Mouse (Mus musculus) gastrocnemius, postnatal 10 days (tissue): Measurements from ENCODE around the gene Fyn. TPM values are rescaled to one million over a fixed set of nuclear protein-coding genes. Genes with fewer than 3 reads are reported as not detected.

Experiments used
- DNase-seq: peaks from one replicate; pipeline ENCODE4 v3.0.0; 2021; ENCODE audit warnings: mixed read lengths
- long read RNA-seq, 2 experiments: library from polyadenylated mRNA; stranded (forward); transcript quantifications; one replicate each; pipeline ENCODE4 v2.0.0; 2021
- total RNA-seq, 2 experiments: library from RNA; stranded (reverse); gene quantifications; 2 replicates each; pipeline ENCODE4 v1.2.3; 2021

Gene Fyn
- total RNA-seq: 10 to 100 TPM; 25.6 to 34.4 TPM
- long read RNA-seq, experiment 1, transcript Fyn-201 (14 exons, 3,562 nt): minor isoform, 5 of 73 reads
- long read RNA-seq, experiment 1, transcript Fyn-202 (14 exons, 3,528 nt): major isoform, 52 of 73 reads
- long read RNA-seq, experiment 1, partial matches to known transcripts: 4 of 73 reads
- long read RNA-seq, experiment 1, other reads (novel, unspliced or antisense): 12 of 73 reads
- long read RNA-seq, experiment 2, transcript Fyn-201 (14 exons, 3,562 nt): minor isoform, 7 of 37 reads
- long read RNA-seq, experiment 2, transcript Fyn-202 (14 exons, 3,528 nt): major isoform, 21 of 37 reads
- long read RNA-seq, experiment 2, partial matches to known transcripts: 2 of 37 reads
- long read RNA-seq, experiment 2, other reads (novel, unspliced or antisense): 6 of 37 reads

DNA sequence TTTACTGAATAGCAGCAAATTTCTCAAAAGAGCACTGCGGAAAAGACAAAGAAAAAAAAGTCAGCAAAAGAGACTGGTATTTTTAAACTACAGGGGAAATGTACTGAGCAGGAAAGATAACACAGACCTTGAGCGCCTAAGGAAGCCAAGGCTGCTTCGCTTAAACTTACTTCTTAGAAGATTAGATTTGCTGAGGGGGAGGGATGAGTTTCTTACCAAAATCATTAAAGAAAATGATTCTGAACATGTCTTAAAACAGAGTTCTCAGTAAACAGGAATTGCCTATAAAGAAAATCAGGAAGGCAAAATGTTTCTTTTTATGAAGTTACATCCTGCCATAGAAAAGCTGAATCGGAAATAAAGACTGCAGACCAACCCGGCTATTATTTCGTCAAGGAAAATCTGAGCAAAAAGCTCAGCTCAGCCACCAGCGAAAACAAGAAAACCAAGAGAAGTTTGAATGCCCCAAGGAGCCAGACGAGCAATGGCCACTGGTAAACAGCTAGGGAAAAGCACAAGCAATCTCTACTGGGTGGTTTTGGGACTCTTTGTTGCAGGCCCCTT lies at the start of gene Fyn:
Gene Fyn, plus strand, starts transcription at position 284 of the 564 bp plus-strand sequence.
- DNase-seq: no peak

DNA sequence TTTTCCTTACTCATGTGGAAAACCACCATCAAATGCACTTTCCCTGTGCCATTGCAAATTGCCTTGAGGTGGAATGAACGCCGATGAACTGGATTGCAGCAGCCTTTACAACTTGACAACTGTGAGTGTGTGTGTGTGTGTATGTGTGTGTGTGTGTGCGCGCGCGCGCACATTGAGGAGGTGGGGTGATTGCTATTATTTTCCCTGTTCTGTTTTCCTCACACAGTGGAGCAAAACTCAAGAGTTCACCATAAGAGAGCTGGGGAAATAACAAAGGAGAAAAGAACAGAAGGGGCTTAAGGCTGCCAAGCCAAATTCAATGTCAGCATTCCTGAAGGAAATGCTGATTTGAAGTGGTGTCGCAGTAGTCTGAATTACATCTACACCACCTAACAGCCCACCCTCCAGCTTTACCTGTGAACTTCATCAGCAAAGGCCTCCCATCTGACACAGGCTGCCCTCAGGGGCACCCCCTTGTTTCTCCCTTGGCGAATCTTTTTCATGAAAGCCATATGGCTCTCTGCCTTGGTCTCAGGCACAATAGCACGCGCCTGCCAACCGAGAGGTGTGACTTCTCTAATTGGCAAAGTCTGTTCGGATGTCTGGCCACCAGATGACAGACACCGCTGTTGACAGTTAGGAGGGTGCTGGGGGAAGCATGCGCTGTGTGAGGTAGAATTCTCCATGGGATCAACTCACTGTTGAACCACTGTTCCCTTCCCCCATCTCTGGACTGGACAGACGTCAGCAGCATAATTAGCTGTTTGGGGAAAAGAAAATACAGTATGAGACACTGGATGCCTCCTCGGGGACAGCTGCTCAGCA lies 47.6 kb upstream of the Fyn start:
- DNase-seq: no peak

DNA sequence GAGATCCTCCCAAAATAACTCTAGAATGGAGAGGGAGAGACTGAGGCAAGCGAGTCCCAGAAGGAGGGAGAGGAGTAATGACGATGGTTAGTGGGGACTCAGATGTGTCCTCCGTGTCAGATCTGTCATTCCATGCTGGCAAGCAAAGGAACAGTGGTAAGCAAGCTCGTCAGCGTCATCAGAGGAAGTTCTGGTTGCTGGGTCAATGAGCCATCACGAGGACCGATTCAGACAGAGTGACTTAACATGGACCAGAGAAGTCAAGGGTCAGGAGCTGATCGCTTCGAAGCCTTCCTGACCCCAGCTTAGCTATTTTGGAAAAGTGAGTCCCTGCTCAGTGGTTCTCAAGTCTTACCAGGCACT lies 47.1 kb upstream of the Fyn start:
- no peak for DNase-seq

DNA sequence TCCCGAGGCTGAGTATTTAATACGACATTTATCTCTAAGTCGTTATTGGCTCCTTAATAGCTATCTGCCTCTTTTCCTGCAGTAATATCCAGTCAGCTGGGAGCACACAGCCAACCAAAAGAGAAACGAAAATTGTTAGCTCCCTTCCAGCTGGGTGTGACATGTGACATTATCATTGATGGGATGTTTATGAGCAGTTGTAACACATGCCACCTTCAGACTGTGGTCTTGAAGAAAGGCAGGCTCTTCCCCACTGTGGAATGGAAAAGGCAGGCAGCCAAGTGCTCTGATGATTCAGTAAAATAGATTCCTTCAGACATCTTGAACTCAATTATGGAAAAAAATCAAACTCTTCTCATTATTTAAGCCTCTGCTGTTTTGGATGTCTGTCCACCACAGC lies 46.5 kb upstream of the Fyn start:
- DNase-seq: no peak

DNA sequence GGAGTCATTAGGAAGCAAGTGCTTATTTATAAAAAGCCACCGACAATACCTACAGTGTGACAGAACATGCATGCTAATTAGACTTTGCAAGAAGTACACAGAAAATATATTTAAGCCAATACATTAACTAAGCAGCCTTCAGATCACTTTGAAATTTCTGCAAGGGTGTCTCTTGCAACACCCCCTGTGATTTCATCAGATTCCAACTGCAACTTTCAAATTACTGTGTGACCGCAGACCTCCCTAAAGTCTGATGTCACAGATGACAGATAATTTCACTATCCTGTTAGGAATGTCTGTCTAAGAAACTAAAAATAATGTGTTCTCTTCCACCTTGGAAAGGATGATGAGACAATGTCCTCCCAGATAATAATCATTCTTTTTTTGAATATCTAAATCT lies 44.4 kb upstream of the Fyn start:
- no peak for DNase-seq

DNA sequence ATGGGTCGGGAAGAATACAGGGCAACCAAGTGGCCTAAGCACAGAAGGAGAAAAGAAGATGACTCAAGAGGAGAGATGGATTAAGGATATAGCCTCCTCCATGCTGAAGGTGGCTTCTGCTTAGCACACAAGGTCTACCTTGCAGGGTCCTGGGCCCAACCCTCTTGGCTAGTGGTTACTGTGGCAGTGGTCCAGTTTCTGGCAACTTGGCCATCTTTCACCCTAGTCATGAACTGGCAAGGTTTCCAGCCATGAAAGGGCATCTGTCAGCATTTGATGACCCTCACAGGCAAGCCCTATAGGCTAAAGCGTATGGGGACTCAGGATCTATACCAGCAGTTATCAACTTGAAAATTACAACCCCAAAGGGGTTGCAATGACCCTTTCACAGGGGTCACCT lies 40.0 kb upstream of the Fyn start:
- no peak for DNase-seq

DNA sequence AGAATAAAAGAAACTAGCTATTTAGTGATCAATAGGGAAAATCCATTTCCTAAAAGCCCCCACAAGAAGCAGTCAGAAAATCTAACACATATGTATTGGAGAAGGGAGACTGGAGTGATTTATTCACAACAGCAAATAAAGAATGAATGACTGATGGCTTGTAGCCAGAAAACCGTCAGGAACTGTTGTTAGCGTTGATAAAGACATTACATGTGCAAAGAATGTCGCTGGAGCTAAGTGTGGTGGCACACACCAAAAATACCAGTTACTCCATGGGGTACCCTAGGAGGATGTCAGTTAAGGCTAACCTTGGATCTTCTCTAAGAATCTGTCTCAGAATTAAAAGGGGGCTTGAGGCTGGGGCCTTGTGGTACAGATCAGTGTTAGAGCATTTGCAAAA lies 34.3 kb upstream of the Fyn start:
- no peak for DNase-seq

DNA sequence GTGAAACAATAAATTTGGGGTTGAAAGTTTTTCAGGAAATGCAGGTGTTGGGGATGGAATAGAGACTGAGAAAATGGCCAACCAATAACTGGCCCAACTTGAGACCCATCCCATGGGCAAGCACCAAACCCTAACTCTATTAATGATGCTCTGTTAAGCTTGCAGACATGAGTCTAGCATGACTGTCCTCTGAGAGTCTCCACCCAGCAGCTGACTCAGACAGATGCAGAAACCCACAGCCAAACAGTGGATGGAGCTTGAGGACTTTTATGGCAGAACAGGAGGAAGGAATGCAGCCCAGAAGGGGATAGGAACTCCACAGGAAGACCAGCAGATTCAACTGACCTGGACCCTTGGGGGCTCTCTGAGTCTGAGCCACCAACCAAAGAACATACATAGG lies 32.8 kb upstream of the Fyn start:
- DNase-seq: no peak

DNA sequence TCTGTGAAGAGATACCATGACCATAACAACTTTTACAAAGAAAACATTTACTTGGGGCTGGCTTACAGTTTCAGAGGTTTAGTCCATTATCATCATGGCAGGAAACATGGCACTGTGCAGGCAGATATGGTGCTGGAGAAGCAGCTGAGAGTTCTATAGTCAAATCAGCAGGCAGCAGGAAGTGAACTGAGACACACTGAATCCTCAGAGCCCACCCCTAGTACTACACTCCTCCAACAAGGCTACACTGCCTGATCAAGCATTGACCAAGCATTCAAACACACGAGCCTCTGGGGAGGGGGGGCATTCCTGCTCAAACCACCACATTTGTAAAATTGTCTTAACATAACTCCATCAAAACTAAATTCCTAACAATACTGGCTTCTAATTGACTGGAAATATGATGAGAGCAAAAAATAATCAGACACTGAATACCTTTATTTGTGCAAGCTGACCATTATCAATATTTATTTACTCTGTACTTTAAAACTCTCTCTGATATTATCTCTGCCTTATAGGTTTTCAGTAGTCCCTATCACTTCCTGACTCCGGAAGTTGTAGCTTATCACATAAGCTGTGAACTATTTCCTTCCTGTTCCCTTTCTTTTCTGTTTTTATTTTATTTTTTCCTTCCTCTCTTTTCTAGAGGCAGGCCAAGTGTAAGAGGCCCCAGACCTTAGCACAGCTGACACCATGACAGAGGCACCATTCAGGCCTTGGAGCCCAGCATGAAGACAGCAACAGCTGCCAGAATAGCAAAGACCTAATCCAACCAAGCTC lies 29.3 kb upstream of the Fyn start:
- DNase-seq: no peak

DNA sequence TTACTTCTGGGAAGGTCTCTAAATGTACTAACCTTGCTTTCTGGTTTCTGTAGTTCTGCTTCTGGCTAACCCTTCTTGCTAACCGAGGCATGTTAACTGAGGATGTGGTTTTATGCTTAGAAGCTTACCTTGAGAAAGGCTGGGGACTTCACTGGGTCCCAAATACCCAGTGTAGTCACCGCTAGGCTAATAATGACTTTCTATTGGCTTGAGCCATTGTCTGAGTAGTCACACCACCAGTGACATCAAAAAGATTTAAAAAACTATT lies 28.8 kb upstream of the Fyn start:
- no peak for DNase-seq

DNA sequence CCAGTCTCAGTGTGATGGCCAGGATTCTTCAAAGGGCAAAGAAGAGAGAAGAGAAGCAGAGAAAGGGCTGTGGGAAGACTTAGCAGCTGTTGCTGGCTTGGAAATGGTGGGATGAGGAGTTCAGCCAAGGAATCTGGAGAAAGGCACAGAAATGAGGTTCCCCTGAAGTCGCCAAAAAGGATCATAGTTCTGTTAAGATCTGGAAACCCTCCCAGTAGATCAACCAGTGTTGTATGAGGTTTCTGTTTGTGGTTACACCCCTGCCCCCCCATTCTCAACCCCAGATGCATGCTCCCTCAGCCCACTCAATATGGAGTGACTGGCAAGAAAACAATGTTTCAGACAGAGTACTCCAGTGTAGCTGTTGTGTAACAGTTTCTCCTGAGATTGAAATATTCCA lies 25.1 kb upstream of the Fyn start:
- no peak for DNase-seq

DNA sequence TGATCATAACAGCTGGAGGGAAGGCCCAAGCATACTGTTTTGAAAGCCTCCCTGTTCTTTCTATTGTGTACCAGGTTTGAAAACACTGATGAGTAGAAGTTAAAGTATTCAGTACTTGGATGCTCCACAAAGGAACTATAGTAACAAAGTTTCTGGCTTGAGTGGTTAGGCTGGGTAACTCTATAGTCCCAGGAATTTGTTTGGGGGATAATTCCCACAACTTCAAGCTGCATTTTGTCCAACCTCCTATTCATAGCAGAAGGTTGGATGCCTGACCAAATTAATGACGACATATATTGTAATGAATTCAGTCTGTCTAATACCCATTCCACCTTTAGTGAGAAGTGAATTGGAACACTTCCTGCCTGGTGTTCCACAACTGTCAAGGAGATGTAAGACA lies 22.7 kb upstream of the Fyn start:
- DNase-seq: no peak

DNA sequence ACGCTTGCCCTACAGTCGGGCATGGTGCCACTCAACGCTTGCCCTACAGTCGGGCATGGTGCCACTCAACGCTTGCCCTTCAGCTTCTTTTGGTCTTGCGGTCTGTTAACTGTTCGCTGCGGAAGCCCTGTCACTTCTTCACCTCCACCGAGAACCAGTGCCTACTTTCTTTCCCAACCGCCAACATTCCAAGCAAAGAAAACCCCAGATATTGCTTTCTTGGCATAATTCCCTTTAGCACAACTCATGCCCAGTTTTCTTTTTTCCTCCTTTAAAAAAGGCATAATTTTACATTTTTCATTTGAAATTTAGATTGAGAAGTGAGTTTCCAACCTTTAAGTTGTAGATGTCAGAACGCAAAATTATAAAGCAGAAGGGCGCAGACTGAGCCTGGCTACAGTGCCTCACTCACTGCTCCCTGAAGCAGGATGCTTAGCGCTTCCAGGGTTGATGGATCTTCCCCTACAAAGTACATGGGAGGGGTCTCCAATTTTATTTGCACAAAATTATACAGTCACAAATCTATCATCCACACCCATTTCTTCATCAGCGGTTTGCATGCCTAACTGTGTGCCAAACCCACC lies 18.8 kb upstream of the Fyn start:
- DNase-seq: no peak

DNA sequence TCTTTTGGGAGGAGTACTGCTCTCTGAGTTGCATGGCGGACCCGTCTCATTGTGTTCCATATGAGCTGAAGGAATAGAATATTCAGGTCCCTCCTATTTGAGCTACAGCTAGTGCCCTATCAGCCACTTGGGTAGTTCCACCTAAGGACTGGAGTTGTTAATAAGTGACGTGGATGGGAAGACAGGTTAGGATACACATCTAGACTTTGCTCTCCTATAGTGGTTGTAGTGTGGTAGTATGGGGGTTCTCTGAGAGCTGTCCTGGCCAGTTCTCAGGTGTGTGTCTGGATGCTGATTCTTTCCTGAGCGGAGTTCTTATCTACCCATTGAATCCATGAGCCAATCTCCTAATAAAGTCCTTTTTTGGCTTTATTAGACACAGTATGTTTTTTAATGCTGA lies 4.5 kb upstream of the Fyn start:
- no peak for DNase-seq

DNA sequence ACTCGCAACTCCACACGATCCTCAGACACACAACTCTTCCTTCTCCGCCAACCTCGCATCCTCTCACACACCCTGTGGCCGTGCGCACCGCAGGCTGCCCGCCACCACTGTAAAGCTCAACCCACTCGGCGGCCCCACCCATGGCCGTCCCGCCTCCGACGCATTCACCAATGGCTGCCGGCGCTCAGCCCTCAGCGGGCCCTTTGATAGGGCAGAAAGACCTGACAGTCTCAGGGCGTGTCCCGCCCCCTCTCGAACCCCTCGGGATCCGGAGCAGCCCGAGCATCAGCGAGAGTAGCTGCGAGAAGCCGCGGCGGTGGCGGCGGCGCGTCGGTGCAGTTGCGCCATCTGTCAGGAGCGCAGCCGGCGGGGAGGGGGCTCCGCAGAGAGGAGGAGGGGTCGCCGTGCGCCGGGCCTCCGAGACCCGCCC lies 862 bp downstream of the Fyn start:
- DNase-seq: peak; percentile 91

DNA sequence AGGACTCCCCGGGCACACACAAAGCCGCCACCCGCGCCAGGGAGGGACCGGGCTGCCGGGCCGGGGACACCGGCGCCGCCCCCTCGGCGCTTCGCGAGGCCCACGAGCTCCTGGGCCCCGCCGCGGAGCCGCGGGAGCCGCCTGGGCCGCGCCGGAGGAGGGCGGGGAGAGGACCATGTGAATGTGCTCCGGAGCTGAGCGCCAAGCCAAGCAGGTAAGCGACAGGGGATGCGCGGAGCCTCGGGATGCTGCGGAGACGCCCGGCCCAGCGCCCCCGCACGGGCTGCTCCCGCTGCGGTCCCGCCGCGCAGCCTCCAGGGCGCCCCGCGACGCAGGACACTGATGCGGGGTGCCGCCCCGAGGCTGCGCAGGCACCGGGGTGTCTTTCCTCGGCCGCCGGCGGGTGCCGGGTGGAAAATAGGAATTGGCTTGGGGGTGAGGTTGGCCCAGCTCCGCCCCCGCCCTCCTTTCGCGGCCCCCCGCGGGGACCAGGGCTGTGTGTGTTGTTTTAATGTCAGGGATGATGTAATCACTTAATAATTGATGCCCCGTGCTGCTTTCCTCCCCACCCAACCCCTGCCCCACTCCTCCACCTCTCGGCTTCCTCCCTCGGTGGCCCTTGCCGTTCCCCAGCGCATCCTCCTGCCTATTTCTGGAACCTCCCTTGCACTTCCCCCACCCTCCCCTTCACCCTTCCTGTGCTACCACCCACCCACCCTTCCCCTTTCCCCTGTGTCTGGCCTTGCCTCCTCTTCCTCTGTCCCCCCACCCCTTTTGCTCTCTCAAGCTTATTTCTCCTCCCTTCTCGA lies 1.5 kb downstream of the Fyn start:
- peak; percentile 49 for DNase-seq

DNA sequence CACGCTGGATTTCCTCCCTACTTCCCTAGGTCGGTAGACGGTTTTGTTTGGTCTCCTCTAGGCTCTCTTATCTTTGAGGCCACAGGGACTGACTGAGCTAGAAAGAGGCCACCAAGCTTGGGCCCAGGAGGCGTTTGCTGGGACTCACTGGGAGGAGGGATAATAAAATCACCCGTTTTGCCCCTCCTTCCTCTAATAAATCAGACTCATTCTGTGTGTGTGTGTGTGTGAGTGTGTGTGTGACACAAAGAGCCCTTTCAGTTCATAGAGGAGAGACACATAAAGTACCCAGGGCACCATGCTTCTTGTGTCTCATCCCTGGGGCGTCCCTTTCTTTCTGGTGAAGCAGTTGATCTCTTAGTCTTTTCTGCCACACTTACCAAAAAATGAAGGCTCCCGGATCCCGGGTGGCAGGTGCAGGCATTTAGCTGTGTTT lies 2.1 kb downstream of the Fyn start:
- DNase-seq: no peak

DNA sequence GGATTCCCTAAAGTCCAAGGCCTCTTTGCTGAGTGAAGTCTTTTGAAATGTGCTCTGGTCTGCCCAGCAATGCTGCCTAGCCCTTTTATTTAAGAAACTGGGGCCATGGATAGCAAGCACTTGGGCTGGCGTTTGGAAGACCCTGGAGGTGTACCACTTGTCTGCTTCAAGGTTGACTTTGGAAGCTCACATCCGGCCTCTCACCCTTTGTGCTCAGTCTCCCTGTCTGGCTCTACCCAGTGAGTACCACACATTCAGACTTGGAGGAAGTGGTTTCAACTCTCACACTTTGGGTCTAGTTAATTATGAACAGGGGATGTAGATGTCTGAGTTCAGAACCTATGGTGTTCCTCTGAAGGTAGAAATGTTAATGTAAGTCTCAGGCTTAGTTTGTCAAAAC lies 2.8 kb downstream of the Fyn start:
- no peak for DNase-seq

DNA sequence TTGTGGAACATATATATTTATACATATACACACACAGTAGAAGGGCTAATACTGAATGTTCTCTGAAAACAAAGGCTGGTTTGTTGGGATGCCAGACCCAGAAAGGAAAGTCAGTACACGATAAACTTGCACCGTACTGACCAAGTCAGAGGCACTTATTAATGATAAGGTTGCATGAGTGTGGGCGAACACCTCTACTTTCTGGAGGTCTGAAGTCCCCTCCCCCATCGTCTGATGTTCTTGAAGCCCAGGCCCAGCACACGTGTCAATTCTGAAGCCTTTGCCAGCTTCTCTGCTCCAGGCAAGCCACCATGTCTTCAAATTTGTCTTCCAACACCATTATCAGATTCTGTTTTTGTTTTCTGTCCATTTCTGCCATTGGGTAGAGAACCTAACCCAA lies 3.3 kb downstream of the Fyn start:
- no peak for DNase-seq

DNA sequence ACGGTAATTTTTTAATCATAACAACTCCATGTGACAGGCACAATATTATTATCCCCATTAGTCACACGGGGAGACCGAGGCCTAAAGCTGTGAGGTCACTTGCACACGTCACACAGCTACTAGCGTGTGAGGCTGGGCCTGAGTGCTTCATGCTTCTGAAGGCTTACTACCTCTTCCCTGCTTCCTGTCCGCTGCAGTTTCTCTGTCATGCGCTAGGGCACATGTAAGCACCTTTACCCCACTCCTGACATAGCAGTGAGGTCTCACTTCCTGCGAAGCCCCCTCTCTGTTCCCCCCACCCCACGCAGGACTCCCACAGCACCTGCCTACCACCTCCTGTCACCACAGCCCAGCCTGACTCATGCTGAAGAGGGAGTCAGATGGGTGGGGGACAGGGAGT lies 8.0 kb downstream of the Fyn start:
- no peak for DNase-seq

DNA sequence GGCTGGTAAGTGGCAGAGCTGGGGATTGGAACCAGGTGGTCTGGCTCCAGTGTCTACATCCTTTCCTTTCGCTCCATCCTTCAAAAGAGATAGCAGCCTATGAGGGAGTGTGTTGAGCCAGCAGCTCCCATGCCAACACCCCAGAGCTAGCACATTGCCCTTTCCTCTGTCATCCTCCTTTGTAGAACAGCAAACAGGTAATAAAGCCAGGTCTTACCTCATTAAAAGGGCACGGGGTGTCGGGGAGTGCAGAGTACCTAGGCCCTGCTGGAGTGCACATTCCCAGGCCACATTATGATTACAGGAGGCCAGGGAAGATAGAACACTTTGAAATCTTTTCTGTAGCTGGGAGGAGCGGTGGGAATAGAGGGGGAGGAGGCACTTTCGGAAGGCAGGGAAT lies 8.6 kb downstream of the Fyn start:
- no peak for DNase-seq
